Mouse (Mus musculus): ENCODE results near the gene Plbd1.

DNA sequence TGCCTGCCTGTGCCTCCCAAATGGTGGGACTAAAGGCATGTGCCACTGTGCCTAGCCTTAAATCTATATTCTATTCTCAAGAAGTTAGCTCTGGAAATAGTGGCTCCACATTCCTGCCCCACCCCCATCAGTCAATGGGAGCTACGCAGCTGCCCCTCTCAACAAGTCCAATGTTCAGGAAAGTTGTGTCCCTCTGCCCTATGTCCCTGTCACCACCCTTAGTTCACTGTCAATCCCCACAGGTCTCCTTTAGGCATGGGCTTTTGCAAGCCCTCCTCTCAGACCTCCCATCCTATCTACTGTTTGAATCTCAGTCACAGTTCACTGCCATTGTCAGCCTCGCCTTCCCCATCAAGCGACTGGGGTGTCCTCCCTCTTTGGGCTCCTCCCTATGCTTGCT, 28.6 kb downstream of the Plbd1 start:
- TF ChIP-seq CTCF (IDR thresholded peaks at IDR 0.05) (no peak), EP300 (IDR thresholded peaks at IDR 0.05) (no peak)

Data from lung, postnatal 0 days (tissue).